Mouse (Mus musculus) heart, embryonic 15.5 days (tissue): ENCODE measurements at regions not wholly inside any gene's neighbourhood (a gene's known extent, or its start where the extent isn't known, plus 50 kb on each side); places are given as distances from the start of the nearest gene placed in this dataset.

Experiments used
- ATAC-seq: fragments of 200-750 bp; cut with Nextera tagmentation; replicated peaks from 2 replicates; pipeline ENCODE4 v1.8.0; 2017; ENCODE audit warnings: low read depth, moderate TSS enrichment; ENCODE audit not compliant: insufficient number of reproducible peaks, insufficient read depth, low FRiP score
- H3K27ac ChIP-seq: fragments of 300-500 bp; sonication (generic); 2 replicates; pipeline ENCODE4 v1.5.1; 2015; ENCODE audit warnings: mild to moderate bottlenecking, inconsistent platforms
- H3K27me3 ChIP-seq: fragments of 300-500 bp; sonication (generic); 2 replicates; pipeline ENCODE4 v1.6.1; 2015; ENCODE audit warnings: inconsistent platforms
- H3K36me3 ChIP-seq: fragments of 300-500 bp; sonication (generic); 2 replicates; pipeline ENCODE4 v1.6.1; 2015; ENCODE audit warnings: mild to moderate bottlenecking, inconsistent platforms
- H3K4me1 ChIP-seq: fragments of 300-500 bp; sonication (generic); replicated peaks from 2 replicates; pipeline ENCODE4 v1.6.1; 2015; ENCODE audit warnings: inconsistent platforms
- H3K4me2 ChIP-seq: fragments of 300-500 bp; sonication (generic); 2 replicates; pipeline ENCODE4 v1.6.1; 2015; ENCODE audit warnings: inconsistent platforms, mild to moderate bottlenecking, moderate library complexity
- H3K4me3 ChIP-seq: fragments of 300-500 bp; sonication (generic); 2 replicates; pipeline ENCODE4 v1.5.1; 2015; ENCODE audit warnings: mild to moderate bottlenecking, inconsistent platforms
- H3K9ac ChIP-seq: fragments of 300-500 bp; sonication (generic); 2 replicates; pipeline ENCODE4 v1.6.1; 2015; ENCODE audit warnings: mild to moderate bottlenecking, inconsistent platforms
- H3K9me3 ChIP-seq: fragments of 300-500 bp; sonication (generic); replicated peaks from 2 replicates; pipeline ENCODE4 v1.6.1; 2016; ENCODE audit warnings: inconsistent platforms
- WGBS: fragments of 180-500 bp; shearing (Covaris S2); methylation state at CpG from one replicate; pipeline ENCODE4 v1.1.7; 2015; ENCODE audit warnings: mixed read lengths; 5-methylcytosine and 5-hydroxymethylcytosine counted together

DNA sequence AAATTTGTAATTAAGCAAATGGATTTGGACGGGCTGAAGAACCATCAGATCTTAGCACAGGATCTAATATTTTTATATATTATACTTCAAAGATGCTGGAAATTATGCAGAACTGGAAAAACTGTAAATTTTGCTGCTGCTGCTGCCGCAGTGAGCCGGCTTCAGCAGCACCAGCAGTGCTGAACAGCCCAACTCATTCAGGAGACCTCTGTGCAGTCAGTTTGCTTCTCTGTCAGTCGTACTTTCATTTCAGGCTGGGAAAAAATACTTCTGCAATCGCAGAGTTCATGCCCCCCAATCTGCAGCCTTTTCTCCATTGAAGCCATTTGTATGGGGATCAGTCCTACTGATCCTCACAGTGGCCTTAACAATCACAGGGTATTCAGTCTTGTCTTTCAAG, 53.4 kb upstream of the Trpc3 start:
- WGBS = 47% methylated on average over 5 of the region's 5 CpGs
- Histone ChIP-seq H3K27ac (peak overlapping the region; percentile 71), H3K4me3 (peak overlapping the region; percentile 24), H3K9me3 (no peaks in the 10 kb centered on the region), H3K4me2 (peak overlapping the region; percentile 49), H3K36me3 (no peaks in the 10 kb centered on the region), H3K4me1 (no peaks in the 10 kb centered on the region), H3K9ac (no peak overlapping the region), H3K27me3 (no peaks in the 10 kb centered on the region)
- no peak for ATAC-seq

DNA sequence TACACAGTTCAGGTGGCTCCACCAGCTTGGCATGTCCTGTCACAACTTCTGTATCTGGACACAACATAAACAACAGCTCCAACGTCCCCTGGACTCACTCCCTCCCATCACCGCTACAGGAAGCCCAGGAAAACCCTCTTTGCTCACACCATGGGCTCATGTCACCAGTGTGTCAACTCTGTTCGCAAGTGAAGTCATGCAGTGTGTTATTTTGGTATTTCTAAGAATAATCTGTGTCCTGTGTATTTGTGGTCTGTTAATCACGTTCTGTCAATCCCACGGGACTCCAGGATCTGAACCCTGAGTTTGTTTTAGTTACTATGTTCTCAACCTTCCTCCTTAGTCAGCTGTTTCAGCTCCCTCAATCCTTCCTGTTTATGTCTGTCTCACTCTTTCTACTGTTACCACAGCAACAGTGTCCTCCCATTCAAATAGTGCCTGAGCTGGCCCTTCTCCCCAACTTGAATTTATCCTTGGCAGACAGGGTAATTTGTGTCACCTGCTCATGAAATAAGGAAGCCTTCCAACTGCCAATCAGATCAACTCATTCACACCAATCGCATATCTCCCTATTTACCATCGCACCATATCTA, 64.5 kb upstream of the Trpc3 start:
- Histone ChIP-seq H3K4me2 (no peak overlapping the region), H3K4me1 (0 out of 2 replicates have a peak, but pooled peaks cover 3% of the 10 kb centered on the region), H3K36me3 (no peaks in the 10 kb centered on the region), H3K27me3 (no peaks in the 10 kb centered on the region), H3K27ac (no peak overlapping the region), H3K9ac (no peak overlapping the region), H3K9me3 (no peaks in the 10 kb centered on the region; the same call in 1 of the 2 replicates), H3K4me3 (no peak overlapping the region)
- ATAC-seq = no peak
- 48% methylated on average over 7 of the region's 7 CpGs for WGBS

DNA sequence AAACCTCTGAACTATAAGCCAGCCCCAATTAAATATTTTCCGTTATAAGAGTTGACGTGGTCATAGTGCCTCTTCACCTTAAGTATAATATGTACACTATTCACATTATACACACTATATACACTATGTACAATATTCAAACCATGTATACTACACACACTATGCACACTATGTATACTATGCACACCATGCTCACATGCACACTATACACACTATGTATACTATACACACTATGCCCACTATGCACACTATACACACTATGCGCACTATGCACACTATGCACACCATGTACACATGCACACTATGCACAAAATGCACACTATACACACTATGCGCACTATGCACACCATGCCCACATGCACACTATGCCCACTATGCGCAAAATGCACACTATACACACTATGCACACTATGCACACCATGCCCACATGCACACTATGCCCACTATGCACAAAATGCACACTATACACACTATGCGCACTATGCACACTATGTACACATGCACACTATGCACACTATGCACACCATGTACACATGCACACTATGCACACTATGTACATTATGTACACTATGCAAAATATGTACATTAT, 72.2 kb upstream of the Trpc3 start:
- H3K9ac ChIP-seq = no peak overlapping the region
- no peak overlapping the region for H3K4me2 ChIP-seq
- no peaks in the 10 kb centered on the region; the same call in 1 of the 2 replicates for H3K9me3 ChIP-seq
- 93% methylated on average over 6 of the region's 6 CpGs for WGBS
- H3K36me3 ChIP-seq = no peaks in the 10 kb centered on the region
- no peak overlapping the region for H3K4me3 ChIP-seq
- H3K27ac ChIP-seq = no peak overlapping the region
- H3K4me1 ChIP-seq = no peaks in the 10 kb centered on the region
- H3K27me3 ChIP-seq = no peaks in the 10 kb centered on the region
- no peak for ATAC-seq

DNA sequence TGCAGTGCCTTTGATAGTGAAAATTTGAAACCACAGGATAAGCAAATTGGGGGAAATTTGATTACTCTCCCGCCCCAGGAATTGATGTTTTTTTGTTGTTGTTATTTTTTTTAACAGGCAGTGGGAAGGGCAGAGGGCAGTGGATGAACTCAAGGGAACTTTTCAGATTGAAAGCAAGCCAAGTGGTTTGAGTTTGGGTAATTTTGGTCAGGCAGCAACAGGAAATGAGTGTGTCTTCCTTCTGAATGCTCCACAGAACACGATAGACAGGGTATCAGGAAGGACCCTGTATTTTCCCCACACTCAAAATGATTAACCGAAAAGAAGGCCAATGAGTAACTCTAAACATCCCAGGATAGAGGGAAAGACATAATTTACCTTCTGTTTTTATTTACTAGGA, 72.9 kb upstream of the Trpc3 start:
- Histone ChIP-seq H3K27ac (no peak overlapping the region), H3K4me3 (no peak overlapping the region), H3K27me3 (no peaks in the 10 kb centered on the region), H3K36me3 (no peaks in the 10 kb centered on the region), H3K4me2 (no peak overlapping the region), H3K9ac (no peak overlapping the region), H3K9me3 (no peaks in the 10 kb centered on the region), H3K4me1 (no peaks in the 10 kb centered on the region)
- 68% methylated on average over 3 of the region's 3 CpGs for WGBS
- no peak for ATAC-seq

DNA sequence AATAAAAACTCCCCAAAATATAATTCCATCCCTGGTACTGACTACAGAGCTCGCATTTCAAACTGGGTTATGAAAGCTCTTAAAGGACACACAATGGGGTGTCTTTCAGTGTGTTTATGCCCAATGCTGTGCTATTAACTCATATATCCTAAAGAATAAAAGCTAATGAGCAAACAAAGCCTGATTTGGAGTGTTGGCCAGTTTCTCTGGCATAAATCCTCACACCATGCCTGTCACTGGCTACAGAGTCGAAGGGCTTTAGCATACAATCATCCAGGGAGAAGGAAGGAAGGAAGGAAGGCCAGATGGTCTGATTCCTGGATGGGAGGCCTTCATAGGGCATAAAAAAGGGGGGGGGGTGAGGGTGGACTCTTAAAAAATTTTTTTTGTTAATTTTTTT, 74.8 kb upstream of the Trpc3 start:
- no peaks in the 10 kb centered on the region for H3K36me3 ChIP-seq
- WGBS = 66% methylated on average over 2 of the region's 2 CpGs
- no peak overlapping the region for H3K9ac ChIP-seq
- no peaks in the 10 kb centered on the region for H3K9me3 ChIP-seq
- ATAC-seq = no peak
- no peak overlapping the region for H3K27ac ChIP-seq
- no peaks in the 10 kb centered on the region for H3K27me3 ChIP-seq
- H3K4me1 ChIP-seq = no peaks in the 10 kb centered on the region
- no peak overlapping the region for H3K4me3 ChIP-seq
- H3K4me2 ChIP-seq = no peak overlapping the region

DNA sequence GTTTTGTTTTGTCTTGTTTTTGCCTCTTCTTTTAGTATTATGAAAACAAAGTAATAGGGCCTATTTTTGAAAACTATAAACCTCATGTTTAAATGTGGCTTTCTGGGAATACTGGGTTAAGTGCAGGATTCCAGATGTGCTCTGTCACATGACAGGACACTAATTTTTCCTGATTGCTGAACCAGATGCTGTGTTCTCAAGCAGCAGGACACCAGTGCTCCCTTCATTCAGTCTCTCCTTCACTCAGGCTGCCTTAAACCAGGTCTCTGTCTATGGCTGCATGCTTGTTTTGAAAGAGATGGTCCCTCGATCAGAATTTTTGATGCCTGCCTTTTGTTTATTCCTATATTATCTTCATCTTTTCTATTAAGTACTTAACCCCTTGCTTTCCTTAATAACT, 80.1 kb upstream of the Trpc3 start:
- H3K4me1 ChIP-seq = no peaks in the 10 kb centered on the region
- H3K27me3 ChIP-seq = no peaks in the 10 kb centered on the region
- H3K4me2 ChIP-seq = no peak overlapping the region
- no peak overlapping the region for H3K27ac ChIP-seq
- H3K9me3 ChIP-seq = no peaks in the 10 kb centered on the region
- ATAC-seq = no peak
- H3K36me3 ChIP-seq = no peaks in the 10 kb centered on the region
- no peak overlapping the region for H3K4me3 ChIP-seq
- 50% methylated on average over 1 of the region's 1 CpGs for WGBS
- no peak overlapping the region for H3K9ac ChIP-seq

DNA sequence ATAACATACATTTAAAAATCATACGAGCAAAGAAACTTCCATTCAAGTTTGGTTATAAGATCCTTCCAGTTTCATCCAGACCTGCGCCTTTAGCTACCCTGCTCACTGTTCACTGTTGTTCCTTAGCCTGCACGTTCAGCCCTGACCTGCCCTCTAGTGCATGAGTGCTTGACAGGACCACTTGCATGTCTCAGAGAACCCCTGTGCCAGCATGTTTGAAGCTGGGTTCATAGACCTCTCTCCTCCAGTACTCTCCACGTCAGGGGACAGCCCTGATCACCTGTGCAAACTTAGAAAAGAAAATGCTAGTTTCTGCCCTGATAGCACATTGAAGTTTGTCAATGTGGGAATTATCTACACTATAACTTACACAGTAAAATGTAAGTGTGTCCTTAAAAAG, 81.0 kb upstream of the Trpc3 start:
- Histone ChIP-seq H3K9ac (no peak overlapping the region), H3K27me3 (no peaks in the 10 kb centered on the region), H3K4me3 (no peak overlapping the region), H3K36me3 (no peaks in the 10 kb centered on the region), H3K9me3 (no peaks in the 10 kb centered on the region), H3K27ac (no peak overlapping the region), H3K4me1 (no peaks in the 10 kb centered on the region), H3K4me2 (no peak overlapping the region)
- WGBS = 59% methylated on average over 4 of the region's 4 CpGs
- no peak for ATAC-seq

DNA sequence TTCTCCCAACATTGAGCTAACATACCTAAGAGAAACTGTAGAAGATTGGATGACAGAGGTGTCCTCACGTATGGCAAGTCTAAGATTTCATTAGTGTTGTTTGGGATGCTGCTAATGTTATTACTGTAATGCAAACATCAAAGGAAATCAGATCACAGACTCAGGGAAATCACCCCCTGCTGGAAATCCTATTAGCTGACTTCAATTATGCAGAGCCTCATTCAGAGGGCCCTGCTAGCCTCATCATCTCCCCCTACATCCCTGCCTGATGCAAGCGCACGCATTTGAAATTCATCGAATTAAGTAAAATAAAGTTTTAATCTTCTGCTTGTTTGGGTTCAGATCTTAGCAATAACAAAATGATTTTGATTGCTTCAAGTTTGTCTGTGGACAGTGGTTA, 84.1 kb upstream of the Trpc3 start:
- WGBS = 50% methylated on average over 4 of the region's 4 CpGs
- no peak for ATAC-seq
- Histone ChIP-seq H3K4me1 (no peaks in the 10 kb centered on the region), H3K4me2 (no peak overlapping the region), H3K27ac (no peak overlapping the region), H3K27me3 (no peaks in the 10 kb centered on the region), H3K9ac (no peak overlapping the region), H3K9me3 (no peaks in the 10 kb centered on the region), H3K4me3 (no peak overlapping the region), H3K36me3 (no peaks in the 10 kb centered on the region)

DNA sequence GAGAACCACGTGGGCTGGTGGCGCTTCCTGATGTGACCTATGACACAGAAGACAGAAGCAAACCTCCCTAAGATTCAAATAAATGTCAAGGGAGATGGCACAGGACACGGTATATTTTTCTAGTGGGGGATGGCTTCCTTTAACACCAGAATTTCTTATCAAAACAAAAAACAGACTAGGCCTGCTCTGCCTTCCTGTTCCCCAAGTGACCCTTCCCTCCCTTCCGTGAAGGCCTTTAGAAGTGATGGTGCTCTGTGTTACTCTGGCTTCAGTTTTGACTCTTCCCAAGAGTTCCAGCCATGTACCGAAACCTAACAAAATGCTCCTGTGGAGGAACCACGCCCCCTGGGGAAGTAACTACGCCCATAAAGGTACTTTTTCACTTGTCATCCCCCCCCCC, 84.5 kb upstream of the 4932438A13Rik start:
- no peaks in the 10 kb centered on the region for H3K27me3 ChIP-seq
- 0 out of 2 replicates have a peak, but pooled peaks have one; percentile 43 for ATAC-seq
- no peak overlapping the region for H3K4me3 ChIP-seq
- H3K9me3 ChIP-seq = no peaks in the 10 kb centered on the region
- H3K27ac ChIP-seq = no peak overlapping the region
- no peaks in the 10 kb centered on the region for H3K4me1 ChIP-seq
- 60% methylated on average over 7 of the region's 7 CpGs for WGBS
- H3K9ac ChIP-seq = no peak overlapping the region
- no peak overlapping the region for H3K4me2 ChIP-seq
- H3K36me3 ChIP-seq = no peaks in the 10 kb centered on the region

DNA sequence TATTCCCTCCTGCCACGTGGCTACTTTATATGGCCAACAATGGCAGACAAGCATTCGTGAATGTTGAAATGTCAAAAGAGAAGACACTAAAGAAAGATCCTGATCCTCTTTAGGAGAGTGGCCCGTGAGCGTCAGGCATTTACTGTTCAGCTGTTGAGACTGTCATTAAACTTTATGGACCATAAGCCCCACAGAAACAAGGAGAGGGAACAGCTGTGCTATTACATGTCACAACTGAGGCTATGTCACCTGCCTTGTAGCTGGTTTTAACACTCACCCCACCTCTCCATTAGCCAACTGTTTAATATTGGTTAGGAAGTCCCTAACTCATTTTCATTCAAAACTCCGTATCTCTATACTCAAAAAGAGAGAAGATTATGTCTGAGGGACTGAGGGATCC, 76.3 kb upstream of the 4932438A13Rik start:
- Histone ChIP-seq H3K36me3 (no peaks in the 10 kb centered on the region), H3K27ac (no peak overlapping the region), H3K27me3 (no peaks in the 10 kb centered on the region), H3K4me1 (no peaks in the 10 kb centered on the region), H3K4me2 (no peak overlapping the region), H3K9me3 (no peaks in the 10 kb centered on the region), H3K9ac (no peak overlapping the region), H3K4me3 (no peak overlapping the region)
- no peak for ATAC-seq
- 81% methylated on average over 5 of the region's 5 CpGs for WGBS

DNA sequence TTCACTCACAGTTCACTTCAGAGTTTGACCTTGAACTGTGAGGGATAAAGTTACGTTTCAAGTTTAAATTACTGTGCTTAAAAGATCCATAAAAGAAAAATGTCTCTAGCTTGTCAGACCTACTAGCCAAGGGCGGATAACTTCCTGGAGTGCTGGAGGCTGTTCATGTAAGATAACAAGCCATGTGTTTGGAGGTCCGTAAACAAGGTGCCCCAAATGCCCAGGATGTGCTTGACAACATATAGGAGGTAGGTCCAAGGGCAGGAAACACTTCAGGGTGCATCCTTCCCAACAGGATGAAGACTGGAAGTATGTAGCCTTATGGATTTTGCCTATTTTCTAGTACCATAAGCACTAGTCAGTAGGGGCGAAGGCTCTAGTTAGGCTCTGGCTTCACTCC, 72.7 kb upstream of the 4932438A13Rik start:
- Histone ChIP-seq H3K9me3 (no peaks in the 10 kb centered on the region), H3K27ac (no peak overlapping the region), H3K4me2 (no peak overlapping the region), H3K9ac (no peak overlapping the region), H3K36me3 (no peaks in the 10 kb centered on the region), H3K4me1 (no peaks in the 10 kb centered on the region), H3K4me3 (no peak overlapping the region), H3K27me3 (no peaks in the 10 kb centered on the region)
- ATAC-seq = no peak
- WGBS = 62% methylated on average over 4 of the region's 4 CpGs

DNA sequence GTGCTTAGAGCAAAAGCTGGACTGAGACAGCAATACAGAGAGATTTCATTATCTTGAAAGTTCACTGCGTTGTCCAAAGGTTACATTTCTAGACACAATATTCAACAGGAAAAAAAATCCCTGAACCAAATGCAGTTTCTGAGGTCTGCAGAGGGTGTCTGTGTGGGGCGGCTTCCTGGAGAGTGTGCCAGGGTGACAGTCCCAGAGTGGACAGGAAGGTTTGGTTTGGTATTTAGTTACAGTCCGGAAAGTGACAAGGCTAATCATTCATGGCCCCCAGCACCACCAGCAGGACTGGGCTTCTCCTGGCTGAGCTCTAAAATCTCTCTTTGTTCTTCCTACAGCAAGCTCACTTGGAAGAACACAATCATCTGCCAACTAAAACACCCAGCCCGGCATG, 65.9 kb upstream of the 4932438A13Rik start:
- 45% methylated on average over 4 of the region's 4 CpGs for WGBS
- Histone ChIP-seq H3K9me3 (no peaks in the 10 kb centered on the region), H3K4me2 (no peak overlapping the region), H3K27me3 (no peaks in the 10 kb centered on the region), H3K27ac (no peak overlapping the region), H3K9ac (no peak overlapping the region), H3K4me1 (no peaks in the 10 kb centered on the region; the same call in 1 of the 2 replicates), H3K36me3 (no peaks in the 10 kb centered on the region), H3K4me3 (no peak overlapping the region)
- ATAC-seq = no peak
